Mouse (Mus musculus): ENCODE results near the gene Park7. TPM values are rescaled to one million over a fixed set of nuclear protein-coding genes. Genes with fewer than 3 reads are reported as not detected.
"Not testable (repeated sequence)": the region's sequence is repeated elsewhere in the genome, so short reads cannot be mapped to it uniquely, and the experiment has no call there.

Gene Park7
- polyA plus RNA-seq, 1 experiment from 2014 or later, result 287 TPM

DNA sequence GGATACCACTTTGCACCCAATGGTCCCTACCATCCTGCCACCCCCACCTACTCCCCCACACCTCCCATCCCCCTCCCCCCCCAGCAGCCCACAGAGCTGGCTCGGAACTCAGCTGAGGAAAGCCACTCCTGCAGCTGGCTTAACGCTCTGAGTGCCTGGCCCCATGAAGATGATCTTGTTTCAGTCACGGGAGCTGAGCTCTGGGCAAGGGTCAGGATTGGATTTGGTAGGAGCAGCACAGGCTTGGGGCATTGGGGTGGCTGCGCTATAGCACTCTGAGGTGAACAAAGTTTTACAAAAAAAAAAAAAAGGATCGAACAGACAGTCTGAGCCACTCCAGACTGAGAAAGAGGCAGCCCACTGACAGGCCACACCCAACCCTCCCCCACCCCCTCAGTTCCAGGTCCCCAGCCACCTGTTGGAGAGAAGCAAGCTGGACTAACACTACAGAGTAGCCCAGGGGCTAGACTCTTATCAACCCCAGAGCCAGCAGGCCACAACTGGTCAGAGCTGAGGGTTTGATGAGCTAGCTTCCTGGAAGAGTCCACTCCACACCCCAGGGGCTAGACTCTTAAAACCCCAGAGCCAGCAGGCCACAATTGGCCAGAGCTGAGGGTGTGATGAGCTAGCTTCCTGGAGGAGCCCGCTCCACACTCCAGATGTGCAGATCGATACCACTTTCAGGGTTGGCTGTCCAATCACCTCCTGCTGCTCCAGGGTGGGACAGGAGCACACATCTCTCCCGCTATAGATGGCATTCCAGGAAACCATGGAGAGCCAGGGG lies 19.3 kb downstream of the Park7 start:
- Histone ChIP-seq H3K9ac (no peak overlapping the region), H3K4me1 (replicated peaks) (no peaks in the 10 kb centered on the region), H3K4me2 (no peak overlapping the region), H3K4me3 (no peak overlapping the region), H3K36me3 (peaks cover 23% of the 10 kb centered on the region), H3K9me3 (replicated peaks) (no peaks in the 10 kb centered on the region), H3K27me3 (no peaks in the 10 kb centered on the region; the same call in 1 of the 2 replicates), H3K27ac (no peak overlapping the region)
- ATAC-seq (replicated peaks; ENCODE audit: insufficient number of reproducible peaks, insufficient read depth, low FRiP score, low read depth), result no peak
- WGBS, result 54% methylated on average over 8 of the region's 8 CpGs

DNA sequence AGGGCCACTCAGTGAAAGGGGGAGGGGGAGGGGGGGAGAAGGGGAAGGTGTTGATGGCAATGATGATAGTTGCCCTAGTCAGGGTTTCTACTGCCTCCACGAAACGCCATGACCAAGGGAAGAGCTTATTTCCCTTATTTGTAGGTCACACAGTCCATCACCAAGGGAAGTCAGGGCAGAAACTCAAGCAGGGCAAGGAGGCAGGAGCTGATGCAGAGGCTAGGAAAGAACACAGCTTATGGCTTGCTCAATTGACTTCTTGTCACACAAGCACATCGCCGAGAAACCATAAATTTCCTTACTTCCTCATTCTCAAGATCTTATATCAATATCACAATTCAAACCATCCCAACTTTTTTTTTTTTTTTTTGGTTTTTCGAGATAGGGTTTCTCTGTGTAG lies 22.9 kb downstream of the Park7 start:
- H3K4me3 ChIP-seq, result no peak overlapping the region
- H3K9me3 ChIP-seq (replicated peaks), result no peaks in the 10 kb centered on the region
- no peak overlapping the region for H3K4me2 ChIP-seq
- 60% methylated on average over 5 of the region's 5 CpGs for WGBS
- no peak for ATAC-seq (replicated peaks; ENCODE audit: insufficient number of reproducible peaks, insufficient read depth, low FRiP score, low read depth)
- H3K9ac ChIP-seq, result no peak overlapping the region
- peaks cover 5% of the 10 kb centered on the region; the same call in 1 of the 2 replicates for H3K4me1 ChIP-seq (replicated peaks)
- H3K27me3 ChIP-seq, result no peaks in the 10 kb centered on the region; the same call in 1 of the 2 replicates
- no peaks in the 10 kb centered on the region for H3K36me3 ChIP-seq
- H3K27ac ChIP-seq, result no peak overlapping the region

DNA sequence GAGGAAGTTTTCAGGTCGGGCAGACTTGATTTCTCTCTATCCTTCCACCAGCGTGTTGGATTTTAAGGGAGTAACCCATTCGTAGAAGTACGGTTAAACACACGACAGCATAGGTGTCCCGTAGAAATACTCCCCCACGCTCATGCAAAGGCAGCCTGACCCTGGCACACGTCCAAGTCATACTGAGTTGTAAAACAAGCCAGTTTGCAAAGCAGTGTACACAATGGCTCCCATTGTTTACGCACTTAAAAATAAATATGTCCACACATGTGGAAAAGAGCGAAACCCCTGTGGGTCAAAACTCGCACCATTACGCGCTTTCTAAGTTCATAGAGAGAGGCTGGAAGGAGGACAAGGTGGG lies 24.3 kb downstream of the Park7 start:
- no peaks in the 10 kb centered on the region for H3K36me3 ChIP-seq
- 49% methylated on average over 13 of the region's 13 CpGs for WGBS
- ATAC-seq (replicated peaks; ENCODE audit: insufficient number of reproducible peaks, insufficient read depth, low FRiP score, low read depth), result no peak
- peaks cover 5% of the 10 kb centered on the region; the same call in 1 of the 2 replicates for H3K4me1 ChIP-seq (replicated peaks)
- H3K4me3 ChIP-seq, result no peak overlapping the region
- no peaks in the 10 kb centered on the region for H3K9me3 ChIP-seq (replicated peaks)
- H3K4me2 ChIP-seq, result peak overlapping the region; percentile 38; the same call in 1 of the 2 replicates
- no peak overlapping the region; the same call in 1 of the 2 replicates for H3K27ac ChIP-seq
- H3K9ac ChIP-seq, result no peak overlapping the region
- no peaks in the 10 kb centered on the region; the same call in 1 of the 2 replicates for H3K27me3 ChIP-seq

DNA sequence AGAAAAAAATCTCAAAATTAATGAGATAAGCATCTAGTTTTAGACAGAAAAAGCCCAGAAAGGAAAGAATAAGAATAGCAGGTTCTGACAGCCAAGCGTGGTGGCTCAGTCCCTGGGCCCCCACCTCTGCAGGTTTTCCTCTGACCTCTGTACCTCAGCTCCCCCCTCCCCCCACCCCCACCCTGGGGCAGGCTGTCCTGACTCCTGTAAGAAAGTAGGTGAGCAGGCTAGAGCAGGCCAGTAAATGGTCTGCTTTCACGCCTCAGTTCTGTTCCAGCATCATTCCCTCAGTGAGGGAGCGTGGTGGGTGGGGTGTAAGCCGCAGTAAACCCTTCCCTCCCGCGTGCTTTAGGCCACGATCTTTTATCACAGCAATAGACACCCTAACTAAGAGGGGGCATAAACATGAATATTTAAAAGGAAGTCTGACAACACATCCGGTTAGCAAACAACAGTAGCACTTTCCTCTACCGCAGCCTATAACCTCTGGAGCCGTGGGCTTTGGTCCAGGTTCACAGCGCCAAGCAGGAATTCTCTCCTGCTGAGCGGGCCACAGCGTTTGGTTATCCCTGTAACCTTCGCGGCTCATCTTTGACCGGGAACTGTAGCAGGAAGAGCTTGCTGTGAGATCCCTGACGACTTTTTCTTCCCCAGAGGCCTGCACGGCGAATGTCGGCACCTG lies 24.8 kb downstream of the Park7 start:
- no peaks in the 10 kb centered on the region for H3K36me3 ChIP-seq
- H3K4me1 ChIP-seq (replicated peaks), result peaks cover 5% of the 10 kb centered on the region; the same call in 1 of the 2 replicates
- ATAC-seq (replicated peaks; ENCODE audit: insufficient number of reproducible peaks, insufficient read depth, low FRiP score, low read depth), result no peak
- H3K9me3 ChIP-seq (replicated peaks), result no peaks in the 10 kb centered on the region
- H3K27ac ChIP-seq, result no peak overlapping the region; the same call in 1 of the 2 replicates
- 39% methylated on average over 20 of the region's 20 CpGs for WGBS
- H3K4me3 ChIP-seq, result no peak overlapping the region
- H3K9ac ChIP-seq, result no peak overlapping the region
- peak overlapping the region; percentile 38; the same call in 1 of the 2 replicates for H3K4me2 ChIP-seq
- H3K27me3 ChIP-seq, result no peaks in the 10 kb centered on the region; the same call in 1 of the 2 replicates

DNA sequence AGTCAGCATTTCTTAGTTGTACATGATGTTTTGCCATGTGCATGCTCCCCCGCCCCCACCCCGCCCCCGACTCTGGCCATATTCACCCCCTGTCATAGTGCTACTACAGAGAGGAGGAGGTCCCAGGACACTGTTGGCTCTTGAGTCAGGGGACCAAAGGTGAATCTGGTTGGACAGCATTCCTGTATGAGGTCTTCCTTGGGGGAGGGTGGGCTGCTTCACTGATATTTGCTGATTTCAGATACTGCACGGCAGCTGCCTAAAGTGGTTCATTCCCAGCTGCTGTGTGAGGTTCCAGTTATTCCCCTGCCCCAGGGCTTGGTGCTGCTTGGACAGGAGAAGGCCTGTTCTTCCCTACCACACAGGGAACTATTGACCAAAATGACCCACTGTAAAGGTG lies 25.7 kb downstream of the Park7 start:
- H3K9me3 ChIP-seq (replicated peaks), result no peaks in the 10 kb centered on the region
- H3K36me3 ChIP-seq, result no peaks in the 10 kb centered on the region
- no peak overlapping the region for H3K27ac ChIP-seq
- H3K4me2 ChIP-seq, result no peak overlapping the region
- no peaks in the 10 kb centered on the region; the same call in 1 of the 2 replicates for H3K27me3 ChIP-seq
- H3K9ac ChIP-seq, result no peak overlapping the region
- 73% methylated on average over 4 of the region's 4 CpGs for WGBS
- H3K4me1 ChIP-seq (replicated peaks), result peaks cover 5% of the 10 kb centered on the region; the same call in 1 of the 2 replicates
- no peak for ATAC-seq (replicated peaks; ENCODE audit: insufficient number of reproducible peaks, insufficient read depth, low FRiP score, low read depth)
- no peak overlapping the region for H3K4me3 ChIP-seq

DNA sequence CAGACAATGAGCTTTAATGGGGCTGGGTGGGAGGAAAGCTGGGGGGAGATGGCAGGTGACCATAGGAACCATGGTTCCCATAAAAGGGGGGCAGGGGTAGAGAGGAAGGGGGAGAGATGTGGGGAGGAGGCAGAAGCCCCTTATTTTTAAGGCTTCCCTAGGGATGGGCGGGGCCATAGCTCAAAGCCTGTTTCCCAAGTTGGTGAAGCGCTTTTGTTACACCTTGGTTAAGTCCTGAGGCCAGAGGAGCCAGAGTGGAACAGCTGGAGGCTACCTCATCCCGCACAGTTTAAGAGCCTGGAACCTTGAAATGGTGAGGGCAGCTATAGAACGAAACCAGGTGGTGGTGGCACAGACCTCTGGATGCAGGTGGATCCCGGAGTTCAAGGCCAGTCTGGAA lies 26.3 kb downstream of the Park7 start:
- H3K9ac ChIP-seq, result no peak overlapping the region
- H3K27me3 ChIP-seq, result no peaks in the 10 kb centered on the region; the same call in 1 of the 2 replicates
- H3K4me2 ChIP-seq, result no peak overlapping the region
- H3K27ac ChIP-seq, result no peak overlapping the region
- H3K4me1 ChIP-seq (replicated peaks), result peaks cover 5% of the 10 kb centered on the region; the same call in 1 of the 2 replicates
- ATAC-seq (replicated peaks; ENCODE audit: insufficient number of reproducible peaks, insufficient read depth, low FRiP score, low read depth), result no peak
- H3K9me3 ChIP-seq (replicated peaks), result no peaks in the 10 kb centered on the region
- 72% methylated on average over 5 of the region's 5 CpGs for WGBS
- H3K36me3 ChIP-seq, result no peaks in the 10 kb centered on the region
- no peak overlapping the region for H3K4me3 ChIP-seq

DNA sequence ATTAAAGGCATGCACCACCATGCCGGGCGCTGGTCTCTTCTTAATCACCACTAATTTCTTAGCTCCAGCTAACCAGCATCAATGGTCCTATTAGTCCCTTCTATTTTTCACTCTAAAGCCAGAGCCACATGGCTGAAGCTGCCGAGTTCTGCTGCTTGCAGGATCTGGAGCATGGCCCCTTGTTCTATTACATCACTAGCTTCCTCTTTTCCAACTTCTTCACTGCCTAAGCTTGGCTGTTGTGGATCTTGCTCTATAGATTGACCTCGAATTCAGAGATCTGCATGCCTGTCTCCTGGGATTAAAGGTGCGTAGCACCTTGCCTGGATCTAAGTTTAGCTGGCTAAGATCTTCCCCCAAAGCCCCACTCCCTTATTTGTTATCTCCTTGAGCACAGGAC lies 31.6 kb downstream of the Park7 start:
- Histone ChIP-seq H3K27ac (no peak overlapping the region), H3K9me3 (replicated peaks) (peaks cover 8% of the 10 kb centered on the region; the same call in 1 of the 2 replicates), H3K27me3 (no peaks in the 10 kb centered on the region), H3K36me3 (no peaks in the 10 kb centered on the region), H3K9ac (no peak overlapping the region), H3K4me3 (no peak overlapping the region), H3K4me2 (no peak overlapping the region), H3K4me1 (replicated peaks) (no peaks in the 10 kb centered on the region)
- ATAC-seq (replicated peaks; ENCODE audit: insufficient number of reproducible peaks, insufficient read depth, low FRiP score, low read depth), result no peak
- WGBS, result 82% methylated on average over 5 of the region's 5 CpGs

DNA sequence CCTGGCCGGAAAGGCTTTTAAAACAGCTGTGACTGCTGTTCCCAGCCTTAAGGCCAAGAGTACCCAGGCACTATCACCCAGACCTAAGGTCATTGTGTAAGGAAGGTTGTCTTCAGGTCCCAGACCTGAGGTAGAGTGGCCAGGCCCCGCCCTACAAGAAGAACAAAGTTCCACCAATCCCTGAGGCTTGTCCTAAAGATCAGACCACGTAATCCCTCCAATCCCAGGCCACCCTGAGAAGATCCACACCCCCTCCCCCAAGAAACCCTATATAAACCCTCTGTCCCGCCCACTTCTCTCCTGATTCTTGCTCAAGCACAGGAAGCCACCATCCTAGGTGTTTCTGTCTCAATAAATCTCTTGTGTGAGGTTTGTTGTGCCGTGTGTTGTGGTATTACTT lies 33.9 kb downstream of the Park7 start:
- Histone ChIP-seq H3K27me3 (no peaks in the 10 kb centered on the region), H3K4me2 (no peak overlapping the region), H3K9ac (no peak overlapping the region), H3K4me3 (no peak overlapping the region), H3K36me3 (no peaks in the 10 kb centered on the region), H3K27ac (no peak overlapping the region), H3K4me1 (replicated peaks) (no peaks in the 10 kb centered on the region), H3K9me3 (replicated peaks) (peaks cover 8% of the 10 kb centered on the region; the same call in 1 of the 2 replicates)
- ATAC-seq (replicated peaks; ENCODE audit: insufficient number of reproducible peaks, insufficient read depth, low FRiP score, low read depth), result no peak
- WGBS, result 82% methylated on average over 5 of the region's 5 CpGs

DNA sequence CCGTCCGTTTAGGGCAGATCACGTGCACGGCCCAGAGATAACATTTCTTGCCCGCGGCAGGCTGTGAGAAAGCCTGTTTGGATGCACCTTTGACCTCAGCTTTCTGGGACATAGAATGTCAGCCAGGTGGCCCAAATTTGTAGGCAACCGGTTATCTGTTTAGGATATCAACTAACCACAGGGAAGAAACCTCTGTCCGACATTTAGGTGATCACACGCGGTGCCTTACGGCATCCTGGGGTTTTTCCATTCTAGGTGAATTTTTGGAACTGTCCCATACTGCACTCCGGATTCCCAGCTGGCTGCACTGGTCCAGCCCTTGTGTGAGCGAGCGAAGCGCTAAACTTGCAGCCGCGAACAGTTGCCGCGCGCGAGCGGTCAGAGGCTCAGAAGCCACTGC lies 34.6 kb downstream of the Park7 start:
- Histone ChIP-seq H3K27me3 (no peaks in the 10 kb centered on the region), H3K4me3 (no peak overlapping the region), H3K27ac (no peak overlapping the region), H3K4me2 (no peak overlapping the region), H3K9me3 (replicated peaks) (peaks cover 8% of the 10 kb centered on the region; the same call in 1 of the 2 replicates), H3K36me3 (no peaks in the 10 kb centered on the region), H3K9ac (no peak overlapping the region), H3K4me1 (replicated peaks) (no peaks in the 10 kb centered on the region)
- 86% methylated on average over 22 of the region's 22 CpGs for WGBS
- no peak for ATAC-seq (replicated peaks; ENCODE audit: insufficient number of reproducible peaks, insufficient read depth, low FRiP score, low read depth)

DNA sequence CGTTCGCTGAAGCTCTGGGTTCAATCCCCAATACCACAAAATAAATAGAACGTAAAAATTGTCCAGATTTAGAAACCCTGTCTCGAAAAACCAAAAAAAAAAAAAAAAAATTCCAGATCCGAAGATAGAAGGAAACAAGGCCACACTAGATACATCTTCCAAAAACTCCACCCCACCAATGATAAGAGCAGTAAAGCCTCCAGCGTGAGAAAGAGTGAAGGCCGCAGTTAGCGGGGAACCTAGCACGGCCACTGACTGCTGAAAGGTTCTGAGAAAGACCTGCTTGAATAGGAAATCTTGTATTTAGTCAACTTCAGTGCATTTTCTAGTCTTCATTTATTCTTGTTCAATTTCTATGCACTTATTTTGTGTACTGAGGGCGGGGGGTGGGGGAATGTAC lies 38.8 kb downstream of the Park7 start:
- no peaks in the 10 kb centered on the region for H3K27me3 ChIP-seq
- H3K36me3 ChIP-seq, result no peaks in the 10 kb centered on the region
- H3K4me1 ChIP-seq (replicated peaks), result peaks cover 17% of the 10 kb centered on the region
- H3K27ac ChIP-seq, result no peak overlapping the region
- 76% methylated on average over 10 of the region's 10 CpGs for WGBS
- no peak for ATAC-seq (replicated peaks; ENCODE audit: insufficient number of reproducible peaks, insufficient read depth, low FRiP score, low read depth)
- H3K4me3 ChIP-seq, result no peak overlapping the region
- H3K9me3 ChIP-seq (replicated peaks), result peaks cover 8% of the 10 kb centered on the region; the same call in 1 of the 2 replicates
- no peak overlapping the region for H3K4me2 ChIP-seq
- H3K9ac ChIP-seq, result no peak overlapping the region

DNA sequence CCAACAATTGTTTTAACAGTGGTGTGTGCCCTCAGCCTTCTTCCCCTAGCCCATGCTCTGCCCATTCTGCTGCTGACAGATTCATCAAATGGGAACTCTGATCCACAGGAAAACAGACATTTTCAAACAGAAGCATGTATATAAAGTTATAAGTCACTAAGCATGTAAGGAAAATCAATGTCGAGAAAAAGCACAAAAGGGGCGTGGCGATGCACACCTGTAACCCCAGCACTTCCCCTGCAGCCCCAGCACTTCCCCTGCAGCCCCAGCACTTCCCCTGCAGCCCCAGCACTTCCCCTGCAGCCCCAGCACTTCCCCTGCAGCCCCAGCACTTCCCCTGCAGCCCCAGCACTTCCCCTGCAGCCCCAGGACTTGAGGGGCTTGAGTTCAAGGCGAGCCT lies 39.8 kb downstream of the Park7 start:
- not testable (repeated sequence) for H3K27me3 ChIP-seq; H3K4me2 ChIP-seq; H3K4me3 ChIP-seq; H3K27ac ChIP-seq; ATAC-seq (replicated peaks; ENCODE audit: insufficient number of reproducible peaks, insufficient read depth, low FRiP score, low read depth); H3K9me3 ChIP-seq (replicated peaks); H3K9ac ChIP-seq; H3K36me3 ChIP-seq
- WGBS, result 71% methylated on average over 4 of the region's 4 CpGs
- H3K4me1 ChIP-seq (replicated peaks), result peaks cover 27% of the 10 kb centered on the region
